Mouse (Mus musculus) mouse embryonic stem cell (cell line): Measurements from ENCODE around the gene Gm11214.

Experiments used
- in situ Hi-C, 2 experiments: fragments of 300-500 bp; cut with MboI; formaldehyde crosslinking; loops; 1 replicate in 1 of 2; 3 replicates in 1 of 2; pipeline ENCODE4 v1.14.3; 2019 to 2020; ENCODE audit warnings: low sequenced_read_pairs in 2 of 2, low pct_unique_long_range_greater_than_20kb in 1 of 2, mixed read lengths in 1 of 2; ENCODE audit not compliant: unreplicated experiment in 1 of 2

Gm11214 gene

GRCm38 (mm10) chr4:63668255-63668654 is 5.1 kb upstream of the Gm11214 start:
- in situ Hi-C loops, result no loop called here

GRCm38 (mm10) chr4:63665738-63666137 is 2.6 kb upstream of the Gm11214 start:
- in situ Hi-C loops, result no loop called here

- in situ Hi-C loops, result no loop called here
These were observed 1.3 kb downstream of the Gm11214 start for GRCm38 (mm10) chr4:63661857-63662256.

GRCm38 (mm10) chr4:63661426-63661825 is 1.8 kb downstream of the Gm11214 start:
- in situ Hi-C loops, result no loop called here

- in situ Hi-C loops, result no loop called here
These were observed 3.4 kb downstream of the Gm11214 start for GRCm38 (mm10) chr4:63659775-63660174.

- in situ Hi-C loops, result no loop called here
These were observed 4.1 kb downstream of the Gm11214 start for GRCm38 (mm10) chr4:63659086-63659485.

- in situ Hi-C loops, result no loop called here
These were observed 8.8 kb downstream of the Gm11214 start for GRCm38 (mm10) chr4:63654381-63654780.

GRCm38 (mm10) chr4:63643956-63644726 is 19.0 kb downstream of the Gm11214 start:
- in situ Hi-C loops, result no loop called here

- in situ Hi-C loops, result no loop called here
These were observed 23.3 kb downstream of the Gm11214 start for GRCm38 (mm10) chr4:63639842-63640241.

- in situ Hi-C loops, result no loop called here
These were observed 24.6 kb downstream of the Gm11214 start for GRCm38 (mm10) chr4:63638603-63639002.

GRCm38 (mm10) chr4:63633181-63633580 is 30.0 kb downstream of the Gm11214 start:
- in situ Hi-C loops, result no loop called here

- in situ Hi-C loops, result no loop called here
These were observed 36.1 kb downstream of the Gm11214 start for GRCm38 (mm10) chr4:63627111-63627510.

GRCm38 (mm10) chr4:63625563-63626080 is 37.6 kb downstream of the Gm11214 start:
- in situ Hi-C loops, result no loop called here

GRCm38 (mm10) chr4:63622378-63622835 is 40.8 kb downstream of the Gm11214 start, which contains the start of gene Tex48:
Tex48 (minus strand) TSS chr4:63622428.
- in situ Hi-C loops, result loop anchor here in 1 of 2 experiments (25.0 kb wide), 1 partner anchor 110 kb away; no protein-coding TSS in a partner anchor

GRCm38 (mm10) chr4:63621861-63622260 is 41.3 kb downstream of the Gm11214 start:
- in situ Hi-C loops, result loop anchor here in 1 of 2 experiments (25.0 kb wide), 1 partner anchor 110 kb away; no protein-coding TSS in a partner anchor
